In the genomic region with DNA sequence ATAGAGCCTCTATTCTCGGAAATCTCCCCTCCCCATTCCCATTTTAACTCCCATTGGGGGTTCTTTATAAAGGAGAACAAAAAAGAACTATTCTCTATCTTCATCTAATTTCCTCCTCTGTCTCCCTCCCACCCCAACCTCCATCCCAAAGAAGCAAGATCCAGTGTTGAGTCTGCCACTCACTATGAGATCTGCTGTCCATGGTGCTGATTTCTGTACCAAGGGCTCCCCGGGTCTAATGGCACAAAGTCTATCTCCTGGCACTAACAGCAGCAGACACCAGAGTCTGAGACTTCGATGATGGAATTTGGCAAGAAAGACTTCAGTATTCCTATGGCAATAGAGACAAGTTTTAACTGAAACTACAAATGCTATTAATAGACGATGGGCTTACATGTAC, we compare ENCODE assay signal across 9 mouse cellular contexts.
DNase-seq lines count a peak whose midpoint lies in the region; ATAC-seq and TF ChIP-seq lines count a peak whose summit lies in the region.
"Had no signal": no experiment of that assay in that cellular context is flagged by ENCODE, and none has a peak within 500 bp of the region (broad histone marks: within the 10 kb centered on the region; RNA-seq: fewer than 3 reads in every experiment).

No protein-coding gene starts in this region.

- no peaks in the 10 kb centered on the region for H3K36me3 ChIP-seq in intestine, embryonic 14.5 days (ENCODE audit: control insufficient read depth, insufficient read depth, low read length)
- no peaks in the 10 kb centered on the region for H3K36me3 ChIP-seq in intestine, postnatal 0 days (ENCODE audit: control insufficient read depth, insufficient read depth)
- H3K36me3 ChIP-seq: limb, embryonic 15.5 days had no signal

- H3K9me3 ChIP-seq in intestine, embryonic 14.5 days (ENCODE audit: control insufficient read depth, low read length): no peaks in the 10 kb centered on the region
- no peaks in the 10 kb centered on the region for H3K9me3 ChIP-seq in intestine, postnatal 0 days (ENCODE audit: control insufficient read depth)
- H3K9me3 ChIP-seq: limb, embryonic 15.5 days had no signal

- DNase-seq in intestine, embryonic 14.5 days (ENCODE audit: low spot score): peak; percentile 76
- peak; percentile 60 for DNase-seq in ES-CJ7 (ENCODE audit: low read depth, low spot score)
- peak; percentile 60 for DNase-seq in adrenal gland, postnatal 14 days
- DNase-seq in kidney, adult 8-10 months: peak; percentile 9 to 23
- DNase-seq in retina, postnatal 1 day: peak; percentile 73
- DNase-seq in urinary bladder, postnatal 10 days (ENCODE audit: low spot score): no peak

- 63% methylated on average over 4 of the region's 4 CpGs for WGBS in intestine, embryonic 14.5 days
- WGBS in intestine, postnatal 0 days: 55% methylated on average over 4 of the region's 4 CpGs

- ATAC-seq in intestine, embryonic 14.5 days (replicated peaks; ENCODE audit: low FRiP score, low TSS enrichment, low read depth): no peak
- no peak for ATAC-seq in intestine, postnatal 0 days
- no peak for ATAC-seq in CD4-positive, CD25-positive, alpha-beta regulatory T cell, adult 4 months

- no peak overlapping the region for H3K4me2 ChIP-seq in intestine, embryonic 14.5 days (ENCODE audit: low read length)
- no peak overlapping the region for H3K4me2 ChIP-seq in intestine, postnatal 0 days (replicated peaks; ENCODE audit: low read depth)
- H3K4me2 ChIP-seq: limb, embryonic 15.5 days had no signal

- H3K27ac ChIP-seq in intestine, embryonic 14.5 days (ENCODE audit: low read depth): no peak overlapping the region
- no peak overlapping the region for H3K27ac ChIP-seq in intestine, postnatal 0 days (ENCODE audit: low read depth, low read length)
- H3K27ac ChIP-seq: limb, embryonic 15.5 days had no signal

- TF ChIP-seq CTCF in intestine, postnatal 0 days (IDR thresholded peaks at IDR 0.05; ENCODE audit: low read depth): no peak

- H3K9ac ChIP-seq in intestine, embryonic 14.5 days (ENCODE audit: low read length): no peak overlapping the region
- H3K9ac ChIP-seq in intestine, postnatal 0 days (ENCODE audit: low read depth, low read length): no peak overlapping the region
- H3K9ac ChIP-seq: limb, embryonic 15.5 days had no signal

- H3K4me1 ChIP-seq in intestine, embryonic 14.5 days (replicated peaks; ENCODE audit: control insufficient read depth, insufficient read depth, low read length): no peaks in the 10 kb centered on the region
- H3K4me1 ChIP-seq in intestine, postnatal 0 days (replicated peaks; ENCODE audit: control insufficient read depth, insufficient read depth, low read length): no peaks in the 10 kb centered on the region
- H3K4me1 ChIP-seq: limb, embryonic 15.5 days had no signal

- H3K4me3 ChIP-seq in intestine, embryonic 14.5 days (ENCODE audit: low read depth, low read length): no peak overlapping the region
- H3K4me3 ChIP-seq in intestine, postnatal 0 days (ENCODE audit: low read depth, low read length): no peak overlapping the region
- H3K4me3 ChIP-seq: limb, embryonic 15.5 days had no signal

- no peaks in the 10 kb centered on the region for H3K27me3 ChIP-seq in intestine, embryonic 14.5 days (replicated peaks; ENCODE audit: control insufficient read depth, insufficient read depth, low read length)
- no peaks in the 10 kb centered on the region for H3K27me3 ChIP-seq in intestine, postnatal 0 days (replicated peaks; ENCODE audit: control insufficient read depth, insufficient read depth, low read length)
- H3K27me3 ChIP-seq: limb, embryonic 15.5 days had no signal
